Mouse (Mus musculus): ENCODE data around the gene Map6. TPM values are rescaled to one million over a fixed set of nuclear protein-coding genes. Genes with fewer than 3 reads are reported as not detected.

Gene Map6
- 116 and 131 TPM in 2 replicates for polyA plus RNA-seq (2015; fragmentation: Nextera tagmentation; extraction: Ambion mirVana)

GRCm38 (mm10) chr7:99267251-99267896, at the start of gene Map6:
TSS of gene Map6 (plus strand) at chr7:99267447.

GRCm38 (mm10) chr7:99238417-99238816, 28.8 kb upstream of the Map6 start, which contains the start of gene Mogat2:
TSS of gene Mogat2 (minus strand) at chr7:99238619.

GRCm38 (mm10) chr7:99352526-99353400, 85.5 kb downstream of the Map6 start, which contains the start of gene Serpinh1:
TSS of gene Serpinh1 (minus strand) at chr7:99353239.

GRCm38 (mm10) chr7:99381214-99382087, 114.2 kb downstream of the Map6 start, which contains the start of gene Gdpd5:
TSS of gene Gdpd5 (plus strand) at chr7:99381414.

Other genes starting within 250 kb of the Map6 start
- 17.2 and 18.2 TPM in 2 replicates for gene Uvrag, start 126.3 kb upstream of the Map6 start, polyA plus RNA-seq (2015; fragmentation: Nextera tagmentation; extraction: Ambion mirVana)
- 30.6 and 31.9 TPM in 2 replicates for gene Dgat2, start 84.7 kb upstream of the Map6 start, polyA plus RNA-seq (2015; fragmentation: Nextera tagmentation; extraction: Ambion mirVana)
- gene Mogat2, start 28.8 kb upstream of the Map6 start, polyA plus RNA-seq (2015; fragmentation: Nextera tagmentation; extraction: Ambion mirVana) = 0.20 and 0.25 TPM in 2 replicates
- gene Serpinh1, start 85.8 kb downstream of the Map6 start, polyA plus RNA-seq (2015; fragmentation: Nextera tagmentation; extraction: Ambion mirVana) = 170 and 183 TPM in 2 replicates
- 22.7 and 27.8 TPM in 2 replicates for gene Gdpd5, start 114.0 kb downstream of the Map6 start, polyA plus RNA-seq (2015; fragmentation: Nextera tagmentation; extraction: Ambion mirVana)
- 2.2 and 2.6 TPM in 2 replicates for gene Klhl35, start 198.6 kb downstream of the Map6 start, polyA plus RNA-seq (2015; fragmentation: Nextera tagmentation; extraction: Ambion mirVana)
- gene Rps3, start 216.3 kb downstream of the Map6 start, polyA plus RNA-seq (2015; fragmentation: Nextera tagmentation; extraction: Ambion mirVana) = 404 and 432 TPM in 2 replicates